Mouse (Mus musculus) left cerebral cortex, adult 9 months (tissue): ENCODE measurements at regions not wholly inside any gene's neighbourhood (a gene's known extent, or its start where the extent isn't known, plus 50 kb on each side); places are given as distances from the start of the nearest gene placed in this dataset.

Experiments
- DNase-seq, 2 experiments: peaks; one replicate each; pipeline ENCODE4 v3.0.0; 2022; ENCODE audit warnings: low spot score in 2 of 2

DNA sequence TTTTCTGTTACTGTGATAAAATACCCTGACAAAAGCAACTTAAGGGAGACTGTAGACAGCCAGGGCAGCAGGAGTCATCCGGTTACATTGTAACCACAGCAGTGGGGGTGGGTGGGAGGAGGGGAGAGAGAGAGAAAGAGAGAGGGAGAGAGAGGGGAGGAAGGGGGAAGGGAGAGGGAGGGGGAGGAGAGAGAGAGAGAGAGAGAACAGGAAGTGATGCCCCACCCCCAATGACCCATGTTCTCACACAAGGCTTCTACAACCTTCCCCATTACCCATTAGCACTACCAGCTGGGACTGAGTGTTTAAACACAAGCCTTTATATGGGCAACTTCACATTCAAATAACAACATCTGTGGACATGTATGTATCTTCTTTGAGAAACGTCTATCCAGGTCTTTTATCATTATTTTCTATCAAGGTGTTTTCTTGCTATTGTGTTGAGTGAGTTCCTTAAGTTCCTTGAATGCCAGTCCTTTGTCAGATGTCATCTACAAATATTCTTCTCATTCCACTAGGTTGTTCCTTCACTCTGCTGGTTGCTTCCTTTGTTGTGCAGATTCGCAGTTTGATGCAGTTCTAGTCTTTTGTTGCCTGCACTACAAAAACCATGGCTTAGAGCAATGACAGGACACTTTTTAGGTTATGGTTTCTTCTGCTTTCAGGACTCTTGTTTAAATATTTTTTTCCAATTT lies 274.7 kb upstream of the Ddx18 start:
- no peak for DNase-seq

GRCm38 (mm10) chr1:121833559-121833958 lies 265.8 kb upstream of the Ddx18 start:
- no peak for DNase-seq

DNA sequence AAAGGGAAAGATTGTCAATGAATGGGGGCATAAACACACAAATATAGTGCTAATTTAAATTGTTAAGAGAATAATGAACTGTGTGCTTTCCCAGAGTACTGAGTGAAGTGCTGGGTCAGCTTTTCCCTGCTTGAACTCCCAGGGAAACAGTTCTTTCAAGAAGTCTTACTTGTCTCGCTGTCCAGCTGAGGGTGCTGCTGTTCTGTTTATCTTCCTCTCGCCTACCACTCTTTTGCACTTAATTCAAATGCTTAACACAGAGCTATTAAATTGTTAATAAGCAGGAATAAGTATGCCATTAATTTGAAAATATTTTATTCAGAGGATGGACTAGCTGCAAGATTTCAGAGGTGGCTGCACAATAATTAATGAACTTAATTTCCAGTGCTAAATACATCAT lies 262.5 kb upstream of the Ddx18 start:
- peak in 1 of 2 experiments; percentile 2 for DNase-seq

DNA sequence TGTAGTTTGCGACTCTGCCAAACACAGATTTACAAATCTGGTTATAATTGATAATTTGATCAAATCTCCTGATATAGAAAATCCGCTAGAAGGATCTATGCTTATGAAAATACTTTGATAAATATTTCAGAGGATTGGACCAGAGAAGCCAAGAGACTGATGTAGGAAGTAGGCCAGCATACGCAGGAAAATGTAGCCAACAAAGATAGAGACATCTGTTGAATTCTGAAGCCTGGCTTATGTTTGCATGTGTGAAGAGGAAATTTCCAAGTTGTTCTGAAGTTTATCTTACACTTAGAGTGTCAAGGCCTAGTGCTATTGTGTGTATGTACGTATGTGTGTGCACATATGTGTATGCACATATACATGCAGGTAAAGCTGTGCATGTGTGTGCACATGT lies 255.2 kb upstream of the Ddx18 start:
- no peak for DNase-seq

DNA sequence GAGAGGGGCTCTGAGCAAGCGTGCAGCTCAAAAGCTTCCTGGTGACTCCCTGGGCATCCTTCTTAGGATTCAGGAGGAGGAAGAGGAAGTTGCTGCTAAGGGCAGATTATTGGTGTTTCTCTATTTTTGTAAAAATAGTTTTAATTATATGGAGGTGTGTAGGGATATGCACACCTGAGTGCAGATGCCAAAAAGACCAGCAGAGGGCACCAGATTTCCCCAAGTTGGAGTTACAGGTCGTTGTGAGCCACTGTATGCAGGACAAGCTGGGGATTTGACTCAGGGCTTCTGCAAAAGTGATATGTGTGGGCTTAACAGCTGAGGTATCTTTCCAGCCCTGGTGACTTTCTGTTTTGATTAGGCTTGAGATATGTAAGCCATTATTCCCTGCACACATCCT lies 235.5 kb upstream of the Ddx18 start:
- DNase-seq = no peak

DNA sequence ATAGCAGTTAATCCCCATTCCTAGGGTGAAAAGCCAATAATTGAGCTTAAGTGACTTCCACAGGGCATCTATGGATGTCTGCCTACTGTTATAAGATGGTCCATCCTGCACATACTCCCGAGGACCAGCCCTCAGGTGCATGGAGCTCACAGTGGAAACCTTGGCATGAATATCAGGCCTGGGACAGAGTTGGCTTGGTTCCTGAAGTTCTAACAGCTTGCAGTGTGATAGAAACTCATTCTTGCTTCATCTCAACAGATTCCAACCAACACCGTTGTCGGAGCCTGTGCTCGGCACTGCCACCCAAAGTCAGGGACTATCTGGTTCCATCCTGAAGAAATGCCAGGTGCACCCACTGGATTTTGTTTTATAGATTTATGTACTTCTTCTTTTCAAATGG lies 234.7 kb upstream of the Ddx18 start:
- DNase-seq = no peak

- peak in 1 of 2 experiments; percentile 17 for DNase-seq
Measured at GRCm38 (mm10) chr1:121798502-121798901, 230.7 kb upstream of the Ddx18 start.

- no peak for DNase-seq
Measured at GRCm38 (mm10) chr1:121795024-121795786, 227.4 kb upstream of the Ddx18 start.

- DNase-seq = no peak
Measured at GRCm38 (mm10) chr1:121785631-121786030, 217.8 kb upstream of the Ddx18 start.

DNA sequence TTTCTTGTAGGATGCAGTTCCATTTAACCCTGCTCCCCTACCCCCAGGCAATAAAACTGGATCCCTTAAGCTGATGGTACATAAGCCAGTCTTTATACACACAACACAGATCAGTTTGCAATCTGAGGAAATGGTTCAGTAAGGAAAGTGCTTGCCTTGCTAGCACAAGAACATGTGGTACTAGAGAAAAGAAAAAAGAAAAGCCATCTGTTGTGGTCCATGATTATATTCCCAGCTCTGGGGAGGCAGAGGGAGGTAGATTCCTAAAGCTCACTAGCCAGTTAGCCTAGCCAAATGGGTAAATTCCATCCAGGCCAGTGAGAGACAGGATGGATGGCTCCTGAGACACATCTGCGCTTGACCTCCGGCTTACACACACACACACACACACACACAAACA lies 206.2 kb upstream of the Ddx18 start:
- peak in 1 of 2 experiments; percentile 7 for DNase-seq

- DNase-seq = no peak
Measured at GRCm38 (mm10) chr1:121771444-121771843, 203.7 kb upstream of the Ddx18 start.

DNA sequence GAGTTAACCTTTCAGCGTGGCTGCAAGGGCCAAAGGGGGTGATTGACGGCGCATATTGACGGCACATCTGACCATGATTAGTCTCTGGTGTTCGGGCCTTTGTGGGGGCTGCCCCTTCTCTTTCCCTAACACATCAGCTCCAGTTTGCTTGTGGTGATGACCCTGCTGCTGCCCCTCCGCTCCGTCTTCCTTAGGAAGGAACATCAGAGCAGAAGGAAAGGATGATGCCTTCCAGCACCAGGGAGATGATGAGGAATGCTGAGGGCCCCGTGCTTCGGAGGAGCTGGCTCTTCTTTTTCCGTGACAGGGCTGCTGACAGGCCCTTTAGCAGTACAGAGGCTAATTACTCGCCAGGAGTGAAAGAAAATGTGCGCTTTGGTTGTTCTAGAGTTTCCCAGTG lies 203.1 kb upstream of the Ddx18 start:
- no peak for DNase-seq

DNA sequence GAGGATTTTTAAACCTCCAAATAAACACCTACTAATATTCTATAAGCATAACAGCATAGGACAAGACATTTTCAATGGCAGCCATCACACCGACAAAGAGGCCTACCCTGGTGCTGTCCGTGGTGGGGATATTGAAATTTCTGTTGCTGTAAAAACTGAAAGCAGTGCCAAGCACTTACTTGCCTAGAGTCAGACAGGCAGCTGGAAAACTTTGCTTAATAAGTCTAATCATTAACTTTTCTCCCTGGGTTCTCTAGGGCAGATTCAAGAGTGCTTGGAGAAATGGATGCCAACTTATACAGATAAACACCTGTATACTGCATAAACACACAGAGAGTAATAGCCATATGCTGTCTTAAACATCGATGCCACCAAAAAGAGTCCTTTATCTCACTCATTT lies 192.3 kb upstream of the Ddx18 start:
- DNase-seq = no peak

DNA sequence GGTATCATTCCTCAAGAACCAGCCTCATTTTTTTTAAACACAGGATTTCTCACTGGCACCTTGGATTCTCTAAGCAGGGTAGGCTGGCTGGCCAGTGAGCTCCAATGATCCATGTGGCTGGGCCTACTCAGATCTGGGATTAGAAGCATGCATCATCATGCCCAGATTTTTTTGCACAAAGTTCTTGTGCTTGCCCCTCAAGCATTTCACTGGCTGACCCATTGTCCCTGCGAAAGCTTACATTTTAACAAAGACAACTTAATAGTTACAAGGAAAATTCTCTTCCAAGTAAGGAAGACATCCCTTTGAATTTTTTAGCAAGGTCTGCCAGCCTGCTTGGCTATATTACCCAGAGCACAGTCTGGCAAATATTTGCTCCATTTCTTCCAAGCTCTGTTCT lies 177.4 kb upstream of the Ddx18 start:
- no peak for DNase-seq

- no peak for DNase-seq
Measured at GRCm38 (mm10) chr1:121735113-121735719, 167.4 kb upstream of the Ddx18 start.

DNA sequence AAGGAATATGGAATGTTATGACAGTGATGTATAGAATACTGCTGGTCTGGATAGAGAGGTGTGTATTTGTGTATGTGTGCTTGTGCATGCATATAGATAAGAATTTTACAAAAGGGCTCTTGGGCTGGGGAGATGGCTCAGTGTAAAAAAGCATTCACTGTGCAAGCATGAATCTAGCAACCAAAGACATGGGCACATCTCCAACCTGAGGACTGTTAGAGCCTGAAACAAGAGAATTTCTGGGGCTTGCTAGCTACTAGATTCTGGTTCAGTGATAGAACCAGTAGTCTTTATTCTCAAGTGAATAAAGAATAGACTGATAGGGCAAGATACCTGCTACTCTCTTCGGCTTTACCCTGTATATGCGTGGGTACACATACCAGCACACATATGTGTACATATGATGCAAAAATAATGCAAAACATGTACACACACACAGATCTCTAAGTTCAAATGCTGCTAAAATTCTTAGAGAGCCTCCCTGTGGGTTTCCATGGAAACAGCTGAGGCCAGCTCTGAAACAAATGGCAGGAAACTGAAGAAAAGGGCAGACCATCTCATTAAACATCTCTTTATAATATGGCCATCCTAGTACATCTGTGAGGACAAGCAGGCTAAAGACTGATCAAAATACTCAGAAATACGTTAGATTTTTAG lies 166.8 kb upstream of the Ddx18 start:
- DNase-seq = no peak

DNA sequence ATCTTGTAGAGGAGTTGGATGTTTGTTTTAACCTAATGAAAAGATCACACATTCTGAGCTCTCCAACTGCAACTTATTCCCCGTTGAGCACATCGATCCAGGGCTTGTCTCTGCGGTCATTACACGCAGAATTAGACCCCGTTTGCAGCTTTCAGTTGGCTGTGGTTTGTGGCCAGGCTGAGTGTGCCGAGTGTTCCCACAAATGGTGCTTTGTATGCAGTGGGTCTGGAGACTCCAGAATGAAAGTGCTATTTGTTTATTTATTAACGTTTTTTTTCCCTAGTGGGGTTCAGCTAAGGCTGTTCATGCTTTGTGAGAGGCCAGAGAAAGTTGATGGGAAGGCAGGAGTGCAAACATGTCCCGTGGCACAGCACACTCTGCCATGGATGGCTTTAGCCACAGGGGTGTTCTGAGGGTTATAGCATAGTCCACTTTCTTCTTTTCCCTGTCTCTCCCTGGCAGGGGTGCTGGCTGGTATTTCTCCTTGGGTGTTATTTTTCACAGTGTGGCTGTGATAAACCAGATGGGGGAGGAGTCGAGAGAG lies 141.6 kb upstream of the Ddx18 start:
- no peak for DNase-seq

- DNase-seq = no peak
Measured at GRCm38 (mm10) chr1:121708301-121708700, 140.5 kb upstream of the Ddx18 start.

DNA sequence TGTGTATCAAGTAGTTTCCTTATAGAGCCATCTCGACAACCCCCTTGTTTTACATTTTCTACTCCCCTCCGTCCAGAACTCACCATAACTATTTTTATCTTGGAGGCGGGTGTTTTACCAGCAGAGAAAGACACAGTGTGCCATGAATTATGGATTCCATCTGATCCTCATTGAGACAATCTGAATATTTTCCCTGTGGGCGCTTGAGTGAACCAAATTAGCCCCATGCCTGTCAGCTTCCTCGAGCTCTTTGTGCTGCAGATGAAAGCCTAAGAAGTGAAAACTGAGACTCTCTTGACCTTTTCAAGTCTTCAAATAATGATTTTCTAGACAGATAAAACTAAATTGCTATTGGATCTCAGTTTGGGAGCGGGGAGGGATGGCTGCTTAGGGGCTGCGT lies 134.0 kb upstream of the Ddx18 start:
- no peak for DNase-seq

DNA sequence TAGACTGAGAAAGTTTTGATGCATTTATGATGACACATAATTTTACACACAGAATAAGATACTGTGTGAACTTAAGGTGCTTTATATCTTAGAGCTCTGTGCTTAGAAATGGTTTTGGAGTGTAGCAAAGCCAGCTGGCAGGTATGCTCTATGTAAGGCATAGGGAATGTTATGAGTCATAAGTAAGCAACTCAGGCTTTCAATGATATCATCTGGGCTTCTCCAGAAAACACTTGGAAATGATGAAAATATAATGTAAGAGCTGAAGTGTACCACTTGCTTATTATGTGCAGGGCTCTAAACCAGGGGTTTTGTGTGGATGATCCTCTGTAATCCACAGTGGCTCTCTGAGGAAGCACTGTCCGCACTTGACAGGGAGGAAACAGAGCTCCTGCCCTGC lies 86.1 kb upstream of the Ddx18 start:
- peak in 1 of 2 experiments; percentile 16 for DNase-seq

GRCm38 (mm10) chr1:121650071-121650470 lies 82.3 kb upstream of the Ddx18 start:
- DNase-seq = no peak

GRCm38 (mm10) chr1:121631466-121631865 lies 63.7 kb upstream of the Ddx18 start:
- DNase-seq = no peak
